Mouse (Mus musculus) cerebellum, postnatal 14 days (tissue): ENCODE data around the gene Wdr5.
A peak's percentile ranks its signal among the peaks of the same experiment; 100 is the strongest.

ENCODE experiments used
- DNase-seq, 2 experiments: peaks; one replicate each; pipeline ENCODE4 v3.0.0; 2021; ENCODE audit warnings: mixed read lengths in 2 of 2

The Wdr5 gene

GRCm38 (mm10) chr2:27514639-27515328 is at the start of gene Wdr5:
TSS of gene Wdr5 (plus strand) at chr2:27515157.
- peak; percentile 99 for DNase-seq

GRCm38 (mm10) chr2:27469292-27469990 is 45.5 kb upstream of the Wdr5 start:
- DNase-seq, result no peak

- no peak for DNase-seq
These were observed 45.0 kb upstream of the Wdr5 start for GRCm38 (mm10) chr2:27469991-27470355.

- no peak for DNase-seq
These were observed 44.4 kb upstream of the Wdr5 start for GRCm38 (mm10) chr2:27470535-27470934.

- no peak for DNase-seq
These were observed 43.8 kb upstream of the Wdr5 start for GRCm38 (mm10) chr2:27471170-27471584.

- no peak for DNase-seq
These were observed 41.7 kb upstream of the Wdr5 start for GRCm38 (mm10) chr2:27473061-27473765.

GRCm38 (mm10) chr2:27473911-27474310 is 41.0 kb upstream of the Wdr5 start:
- no peak for DNase-seq

GRCm38 (mm10) chr2:27474621-27475484 is 40.1 kb upstream of the Wdr5 start:
- peak; percentile 67 to 70 for DNase-seq

GRCm38 (mm10) chr2:27475495-27476302 is 39.3 kb upstream of the Wdr5 start:
- DNase-seq, result peak; percentile 93 to 96

- peak; percentile 80 to 88 for DNase-seq
These were observed 38.4 kb upstream of the Wdr5 start for GRCm38 (mm10) chr2:27476303-27477192.

GRCm38 (mm10) chr2:27479821-27480220 is 35.1 kb upstream of the Wdr5 start:
- DNase-seq, result no peak

GRCm38 (mm10) chr2:27480367-27480766 is 34.6 kb upstream of the Wdr5 start:
- DNase-seq, result no peak

GRCm38 (mm10) chr2:27482265-27482861 is 32.6 kb upstream of the Wdr5 start:
- no peak for DNase-seq

- no peak for DNase-seq
These were observed 28.2 kb upstream of the Wdr5 start for GRCm38 (mm10) chr2:27486725-27487124.

GRCm38 (mm10) chr2:27487336-27488049 is 27.5 kb upstream of the Wdr5 start:
- no peak for DNase-seq

- DNase-seq, result no peak
These were observed 26.6 kb upstream of the Wdr5 start for GRCm38 (mm10) chr2:27488362-27488761.

- DNase-seq, result no peak
These were observed 24.0 kb upstream of the Wdr5 start for GRCm38 (mm10) chr2:27490939-27491338.

- DNase-seq, result no peak
These were observed 21.0 kb upstream of the Wdr5 start for GRCm38 (mm10) chr2:27493971-27494370.

GRCm38 (mm10) chr2:27496391-27497028 is 18.4 kb upstream of the Wdr5 start:
- DNase-seq, result no peak
